Mouse (Mus musculus) gastrocnemius, adult 8-10 months (tissue): ENCODE results near the gene Ppp2r5c. TPM values are rescaled to one million over a fixed set of nuclear protein-coding genes. Genes with fewer than 3 reads are reported as not detected.
A peak's percentile ranks its signal among the peaks of the same experiment; 100 is the strongest.

ENCODE experiments used
- DNase-seq, 2 experiments: peaks; one replicate each; pipeline ENCODE4 v3.0.0; 2022; ENCODE audit warnings: low spot score in 2 of 2
- total RNA-seq, 4 experiments: library from RNA; stranded (reverse); gene quantifications; 2 replicates each; pipeline ENCODE4 v1.2.4; 2022

Gene Ppp2r5c
- total RNA-seq, 4 experiments from 2014 or later, result 64.1 to 73.9 (median 67.9) TPM

GRCm38 (mm10) chr12:110510171-110510871, 63.4 kb downstream of the Ppp2r5c start:
- DNase-seq, result peak; percentile 60 to 64

GRCm38 (mm10) chr12:110511201-110511600, 64.3 kb downstream of the Ppp2r5c start:
- DNase-seq, result no peak

- no peak for DNase-seq
Measured at GRCm38 (mm10) chr12:110511856-110512433, 65.0 kb downstream of the Ppp2r5c start.

GRCm38 (mm10) chr12:110512884-110513283, 66.0 kb downstream of the Ppp2r5c start:
- DNase-seq, result no peak

GRCm38 (mm10) chr12:110515676-110516075, 68.8 kb downstream of the Ppp2r5c start:
- no peak for DNase-seq

GRCm38 (mm10) chr12:110520236-110520987, 73.5 kb downstream of the Ppp2r5c start:
- DNase-seq, result no peak

- DNase-seq, result no peak
Measured at GRCm38 (mm10) chr12:110523526-110523925, 76.6 kb downstream of the Ppp2r5c start.

- no peak for DNase-seq
Measured at GRCm38 (mm10) chr12:110532711-110533110, 85.8 kb downstream of the Ppp2r5c start.

- no peak for DNase-seq
Measured at GRCm38 (mm10) chr12:110533151-110533550, 86.2 kb downstream of the Ppp2r5c start.

- DNase-seq, result no peak
Measured at GRCm38 (mm10) chr12:110533832-110534231, 86.9 kb downstream of the Ppp2r5c start.

- DNase-seq, result no peak
Measured at GRCm38 (mm10) chr12:110535361-110535760, 88.4 kb downstream of the Ppp2r5c start.

- DNase-seq, result no peak
Measured at GRCm38 (mm10) chr12:110537751-110538150, 90.8 kb downstream of the Ppp2r5c start.

GRCm38 (mm10) chr12:110539346-110539745, 92.4 kb downstream of the Ppp2r5c start:
- no peak for DNase-seq

GRCm38 (mm10) chr12:110539798-110540197, 92.9 kb downstream of the Ppp2r5c start:
- DNase-seq, result no peak

- DNase-seq, result no peak
Measured at GRCm38 (mm10) chr12:110540273-110540672, 93.4 kb downstream of the Ppp2r5c start.

- no peak for DNase-seq
Measured at GRCm38 (mm10) chr12:110541001-110541400, 94.1 kb downstream of the Ppp2r5c start.

GRCm38 (mm10) chr12:110541528-110541927, 94.6 kb downstream of the Ppp2r5c start:
- no peak for DNase-seq

GRCm38 (mm10) chr12:110545040-110545701, 98.3 kb downstream of the Ppp2r5c start:
- DNase-seq, result no peak

GRCm38 (mm10) chr12:110547573-110547972, 100.7 kb downstream of the Ppp2r5c start:
- DNase-seq, result no peak

GRCm38 (mm10) chr12:110549437-110550112, 102.7 kb downstream of the Ppp2r5c start:
- no peak for DNase-seq

- no peak for DNase-seq
Measured at GRCm38 (mm10) chr12:110550364-110550763, 103.4 kb downstream of the Ppp2r5c start.
